Mouse (Mus musculus) cerebellum, adult 9-10 months (tissue): ENCODE measurements around the gene Exosc3.
"Not testable (repeated sequence)": the region's sequence is repeated elsewhere in the genome, so short reads cannot be mapped to it uniquely, and the experiment has no call there.

ENCODE experiments used
- DNase-seq: peaks from one replicate; pipeline ENCODE4 v3.0.0; 2022

Gene Exosc3

DNA sequence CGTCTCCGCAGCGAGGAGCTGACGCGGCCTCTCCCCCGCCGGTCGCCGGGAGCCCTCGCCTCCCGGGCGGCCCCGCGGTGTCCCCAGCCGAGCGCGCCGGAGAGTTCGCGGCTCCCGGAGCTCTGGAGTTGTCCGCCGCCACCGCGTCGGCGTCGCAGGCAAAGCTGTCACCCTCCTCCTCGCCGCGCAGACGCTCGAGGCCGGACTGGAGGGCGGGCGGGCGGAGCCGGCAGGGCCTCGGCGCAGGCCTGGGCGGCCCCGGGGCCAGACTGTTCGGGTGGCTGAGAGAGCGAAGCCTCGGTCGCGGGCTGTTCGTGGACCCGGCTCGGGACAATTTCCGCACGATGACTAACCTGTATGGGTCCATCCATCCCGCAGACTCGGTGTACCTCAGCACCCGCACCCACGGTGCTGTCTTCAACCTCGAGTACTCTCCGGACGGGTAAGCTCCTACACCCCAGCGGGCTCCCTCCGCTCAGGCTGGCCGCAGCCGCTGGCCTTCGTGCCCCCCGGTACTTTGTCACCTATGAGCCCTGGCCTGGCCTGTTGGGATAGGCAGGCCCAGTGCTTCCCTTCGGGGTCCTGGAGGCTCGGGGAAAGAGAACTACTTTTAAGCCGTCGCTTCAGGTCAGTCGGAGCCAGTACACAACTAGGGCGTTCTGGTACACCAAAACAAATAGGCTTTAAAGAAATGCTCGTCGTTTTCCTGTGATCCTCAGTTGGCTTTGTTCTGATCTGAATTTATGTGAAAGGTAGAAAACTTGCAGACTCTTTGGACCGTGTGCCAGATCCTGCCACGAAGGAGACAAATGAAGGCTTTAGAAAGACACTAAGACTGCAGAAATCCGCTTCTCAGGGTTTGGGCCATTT is at the start of gene Exosc3:
TSS of gene Exosc3 (minus strand) at position 447 of the 870 bp plus-strand sequence.
- DNase-seq, result peak; percentile 33

DNA sequence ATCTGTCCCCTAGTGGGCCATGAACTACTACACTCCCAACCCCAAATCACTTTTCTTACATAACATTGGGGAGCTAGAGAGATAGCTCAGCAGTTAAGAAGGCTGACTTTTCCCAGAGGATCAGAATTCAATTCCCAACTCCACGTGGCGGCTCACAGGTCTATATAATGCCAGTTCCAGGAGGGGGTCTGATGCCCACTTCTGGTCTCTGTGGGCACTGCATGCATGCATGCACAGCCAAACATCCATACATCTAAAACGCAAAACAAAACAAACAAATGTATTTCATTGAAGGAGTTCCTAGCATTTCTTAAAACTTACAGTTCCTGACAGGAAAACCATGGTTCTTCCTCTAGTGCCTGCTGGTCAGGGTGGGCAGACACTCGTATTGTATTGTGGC is 49.6 kb upstream of the Exosc3 start:
- no peak for DNase-seq

DNA sequence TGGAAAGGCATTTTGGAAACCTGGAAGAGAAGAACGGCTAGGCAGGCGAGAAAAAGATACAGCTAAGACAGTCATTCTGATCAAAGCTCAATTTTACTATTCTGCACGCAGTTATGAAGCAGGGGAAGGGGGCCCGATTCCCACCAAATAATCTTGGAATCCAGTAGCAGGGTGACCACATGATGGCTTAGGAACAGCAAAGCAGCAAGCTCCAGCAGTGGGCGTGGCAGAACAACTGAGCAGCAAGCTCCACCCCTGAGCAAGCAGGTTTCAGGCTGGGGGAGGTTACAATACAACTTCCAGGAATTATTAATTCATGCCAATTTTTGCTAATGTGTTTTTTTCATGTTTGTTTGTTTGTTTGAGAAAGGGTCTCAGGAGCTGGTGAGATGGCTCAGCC is 44.8 kb upstream of the Exosc3 start:
- DNase-seq, result not testable (repeated sequence)

DNA sequence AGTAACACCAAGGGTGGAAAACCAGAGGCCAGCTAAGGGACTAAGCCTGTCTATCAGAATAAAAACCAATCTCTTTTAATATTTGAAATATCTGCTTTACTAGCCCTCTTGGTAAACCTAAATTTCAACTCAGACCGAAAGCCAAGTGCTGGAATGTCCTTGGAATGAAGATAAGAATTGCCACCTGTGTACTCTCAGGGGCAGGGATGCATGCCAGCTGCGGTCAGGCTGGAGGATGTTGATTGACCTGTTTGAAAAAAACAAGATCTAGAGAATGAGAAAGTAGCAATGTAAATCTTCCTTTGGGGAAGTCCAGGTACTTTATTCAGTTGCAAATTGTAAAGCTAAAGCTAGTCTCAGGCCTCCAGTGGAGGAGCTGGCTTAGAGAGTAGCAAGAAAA is 39.6 kb upstream of the Exosc3 start:
- not testable (repeated sequence) for DNase-seq

DNA sequence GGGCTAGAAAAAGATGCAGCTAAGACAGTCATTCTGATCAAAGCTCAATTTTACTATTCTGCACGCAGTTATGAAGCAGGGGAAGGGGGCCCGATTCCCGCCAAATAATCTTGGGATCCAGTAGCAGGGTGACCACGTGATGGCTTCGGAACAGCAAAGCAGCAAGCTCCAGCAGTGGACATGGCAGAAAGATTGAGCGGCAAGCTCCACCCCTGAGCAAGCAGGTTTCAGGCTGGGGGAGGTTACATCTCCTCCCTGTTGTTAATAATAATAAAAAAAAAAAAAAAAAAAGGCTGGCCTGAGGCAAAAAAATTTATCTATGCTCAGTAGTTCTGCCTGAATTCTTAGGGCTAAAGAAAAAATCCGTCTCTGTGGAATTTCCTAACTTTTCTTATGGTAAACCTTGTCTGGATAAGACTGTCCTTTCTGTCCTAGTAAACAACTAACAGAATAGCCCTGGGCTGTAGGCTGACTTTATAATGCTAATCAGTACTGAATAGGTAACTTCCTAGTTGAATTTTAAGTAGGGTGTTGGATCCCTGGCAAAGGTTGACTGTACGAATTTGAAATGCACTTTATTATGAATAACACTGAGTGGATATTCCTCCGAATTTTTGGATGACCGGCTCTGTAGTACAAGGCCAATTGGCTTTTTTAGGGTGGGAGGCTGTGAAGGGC is 38.5 kb upstream of the Exosc3 start:
- not testable (repeated sequence) for DNase-seq

DNA sequence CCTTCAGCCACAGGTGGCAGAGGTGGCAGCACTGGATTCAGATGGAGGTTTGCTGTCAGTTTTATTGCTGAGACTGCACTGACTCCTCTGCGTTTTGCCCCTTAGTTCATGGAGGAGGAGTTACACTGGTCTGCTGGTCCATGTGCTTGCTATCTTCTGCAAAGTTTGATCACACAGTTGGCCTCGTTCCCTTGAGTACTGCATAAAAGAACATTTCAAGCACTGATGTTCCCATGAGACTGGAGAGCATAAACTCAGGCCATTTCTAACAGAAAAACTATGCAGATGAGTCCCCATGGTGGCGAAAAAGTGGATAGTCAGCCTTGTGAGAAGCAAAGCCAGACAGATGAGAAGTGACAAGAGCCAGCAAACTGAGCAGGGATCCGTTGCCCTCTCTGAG is 34.0 kb upstream of the Exosc3 start:
- DNase-seq, result no peak

GRCm38 (mm10) chr4:45374879-45375278 is 32.3 kb upstream of the Exosc3 start:
- DNase-seq, result no peak

DNA sequence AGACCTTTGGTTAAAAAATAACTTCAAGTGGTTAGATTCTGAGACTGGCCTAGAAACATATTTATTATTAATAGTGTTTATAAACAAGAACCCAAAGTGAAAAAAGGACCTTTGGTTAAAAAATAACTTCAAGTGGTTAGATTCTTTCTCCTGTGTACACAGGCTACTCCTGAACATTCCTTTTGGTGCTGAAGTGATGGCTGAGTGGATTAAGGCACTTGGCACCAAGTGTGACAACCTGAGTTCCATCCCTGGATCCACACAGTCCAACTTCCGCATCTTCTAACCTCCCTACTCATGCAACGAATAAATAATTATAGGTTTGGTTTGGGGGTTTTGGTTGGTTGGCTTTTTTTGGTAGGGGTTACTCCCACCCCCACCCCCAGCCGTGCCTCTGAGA is 28.7 kb upstream of the Exosc3 start:
- DNase-seq, result no peak

GRCm38 (mm10) chr4:45356653-45357052 is 14.1 kb upstream of the Exosc3 start:
- no peak for DNase-seq

DNA sequence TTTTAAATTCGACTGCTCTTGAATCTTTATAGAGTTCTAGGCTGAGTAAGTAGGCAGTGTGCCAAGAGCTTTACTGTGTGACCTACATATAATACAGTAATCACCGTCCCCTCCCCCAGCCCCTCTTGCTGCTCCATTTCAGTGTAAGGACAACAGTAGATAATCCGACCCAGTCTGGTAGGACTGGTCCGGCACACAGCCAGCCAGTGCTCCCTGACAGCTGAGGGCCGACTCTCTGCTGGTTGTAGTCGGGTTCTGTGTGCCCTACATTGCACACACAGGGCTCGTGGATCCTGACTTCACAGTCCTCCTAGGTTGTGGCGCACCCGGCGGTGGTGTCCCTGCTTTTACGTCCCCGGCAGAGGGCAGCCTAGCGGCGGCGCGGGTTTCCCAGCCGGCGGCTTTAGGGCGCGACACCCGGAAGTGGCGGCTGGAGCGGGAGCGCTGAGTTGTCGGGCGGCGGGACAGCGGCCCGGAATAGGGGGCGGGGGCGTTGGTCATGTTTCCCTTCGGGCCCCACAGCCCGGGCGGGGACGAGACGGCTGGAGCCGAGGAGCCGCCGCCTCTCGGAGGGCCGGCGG is 773 bp downstream of the Exosc3 start, which contains the start of gene Dcaf10:
TSS of gene Dcaf10 (plus strand) at position 433 of the 581 bp plus-strand sequence.
- peak; percentile 90 for DNase-seq

DNA sequence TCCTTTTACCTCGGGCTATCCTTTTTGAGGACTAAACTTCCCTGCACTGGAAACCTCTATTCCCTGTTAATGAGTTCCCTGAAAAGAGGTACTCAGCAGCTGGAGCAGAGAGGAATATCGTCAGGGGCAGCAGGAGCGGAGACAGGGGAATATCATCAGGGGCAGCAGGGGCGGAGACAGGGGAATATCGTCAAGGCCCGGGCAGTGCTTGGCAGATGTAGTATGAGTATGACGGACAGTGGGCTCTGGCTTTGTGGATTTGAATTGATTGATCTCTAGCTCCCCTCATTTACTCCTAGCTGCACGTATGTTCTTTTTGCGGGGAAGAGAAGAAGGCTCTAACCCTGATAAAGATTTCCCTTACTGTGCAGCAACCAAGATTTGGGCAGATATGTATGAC is 1.3 kb downstream of the Exosc3 start:
- DNase-seq, result no peak

DNA sequence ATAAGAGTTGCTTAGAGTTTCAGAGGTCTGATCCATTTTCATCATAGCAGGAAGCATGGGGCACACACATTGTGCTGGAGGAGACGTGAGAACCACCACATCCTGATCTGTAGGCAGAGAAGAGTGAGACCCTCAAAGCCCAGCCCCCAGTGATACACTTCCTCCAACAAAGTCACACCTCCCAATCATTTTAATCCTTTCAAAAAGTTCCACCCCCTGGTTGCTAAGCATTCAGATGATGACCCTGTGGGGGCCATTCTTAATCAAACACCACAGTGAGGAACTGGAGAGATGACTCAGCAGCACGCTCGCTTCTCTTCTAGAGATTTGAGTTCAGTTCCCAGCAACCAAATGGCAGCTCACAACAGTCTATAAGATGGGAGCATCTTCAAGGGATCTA is 10.1 kb downstream of the Exosc3 start:
- DNase-seq, result no peak

DNA sequence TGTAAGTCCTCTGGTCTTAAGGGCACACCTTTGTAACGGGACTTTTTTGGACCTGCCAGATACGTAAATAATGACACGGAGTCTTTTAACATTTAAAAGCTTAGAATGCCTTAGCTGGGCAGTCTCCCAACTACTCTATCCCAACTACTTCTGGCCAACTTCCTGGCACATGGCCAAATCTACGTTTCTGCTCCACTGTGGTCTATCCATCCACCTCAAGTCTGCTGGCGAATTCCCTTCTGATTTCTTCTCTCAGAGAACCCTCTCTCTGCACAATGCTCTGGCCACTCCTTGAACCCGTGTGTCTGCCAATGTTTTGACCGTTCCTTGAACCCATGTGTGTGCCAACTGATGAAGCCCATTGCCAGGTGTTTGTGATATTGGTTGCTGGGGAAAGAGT is 11.4 kb downstream of the Exosc3 start:
- DNase-seq, result no peak

DNA sequence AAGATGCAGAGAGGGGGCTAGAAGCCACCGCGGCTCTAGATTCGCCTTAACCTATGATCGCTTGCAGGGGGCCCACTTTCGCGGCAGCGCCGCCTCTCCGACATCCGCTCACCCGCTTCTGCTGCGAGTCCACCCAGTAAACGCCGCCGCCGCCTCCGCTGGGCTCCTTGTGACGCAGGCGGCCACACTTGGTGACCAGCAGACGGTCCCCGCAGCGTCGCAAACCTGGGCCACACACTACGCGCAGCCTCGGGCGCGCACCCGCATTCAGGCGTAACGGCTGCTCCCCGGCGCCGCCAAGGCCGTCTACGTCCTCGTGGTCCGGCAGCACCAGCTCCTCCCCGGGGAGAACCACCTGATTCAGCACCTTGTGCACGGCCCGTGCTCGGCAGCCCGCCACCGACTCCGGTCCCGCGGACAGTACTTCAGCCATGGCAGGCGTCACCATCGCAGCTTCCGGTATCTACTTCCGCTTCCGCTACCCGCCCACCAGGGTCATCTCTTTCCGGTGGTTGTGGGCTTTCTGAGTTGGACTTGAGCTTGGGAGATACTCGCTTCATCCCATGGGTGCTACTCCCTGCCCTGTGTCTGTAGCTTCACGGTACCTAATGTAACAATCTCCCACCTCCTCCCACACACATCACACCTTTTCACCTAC is 22.2 kb downstream of the Exosc3 start:
- peak; percentile 88 for DNase-seq

DNA sequence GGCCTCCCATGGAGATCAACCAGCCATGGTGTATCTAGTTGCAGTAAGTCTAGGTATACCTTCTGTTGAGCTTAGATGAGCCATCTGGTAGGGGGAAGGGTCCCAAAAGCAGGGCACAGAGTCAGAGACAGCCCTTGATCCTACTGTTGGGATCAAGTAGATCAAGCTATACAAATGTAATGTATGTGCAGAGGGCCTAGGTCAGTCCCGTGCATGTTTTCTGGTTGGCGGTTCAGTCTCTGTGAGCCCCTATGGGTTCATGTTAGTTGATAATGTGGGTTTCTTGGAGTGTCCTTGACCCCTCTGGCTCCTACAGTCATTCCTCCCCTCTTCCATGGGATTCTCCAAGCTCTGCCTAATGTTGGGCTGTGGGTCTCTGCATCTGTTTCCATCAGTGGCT is 31.5 kb downstream of the Exosc3 start:
- DNase-seq, result no peak

GRCm38 (mm10) chr4:45308606-45309005 is 33.9 kb downstream of the Exosc3 start:
- no peak for DNase-seq

- DNase-seq, result no peak
Observed at GRCm38 (mm10) chr4:45308046-45308445, 34.5 kb downstream of the Exosc3 start.

- no peak for DNase-seq
Observed at GRCm38 (mm10) chr4:45305536-45305935, 37.0 kb downstream of the Exosc3 start.

GRCm38 (mm10) chr4:45296662-45297564 is 45.6 kb downstream of the Exosc3 start, which contains the start of gene Trmt10b:
Gene Trmt10b (plus strand): TSS chr4:45297127.
- peak; percentile 91 for DNase-seq

DNA sequence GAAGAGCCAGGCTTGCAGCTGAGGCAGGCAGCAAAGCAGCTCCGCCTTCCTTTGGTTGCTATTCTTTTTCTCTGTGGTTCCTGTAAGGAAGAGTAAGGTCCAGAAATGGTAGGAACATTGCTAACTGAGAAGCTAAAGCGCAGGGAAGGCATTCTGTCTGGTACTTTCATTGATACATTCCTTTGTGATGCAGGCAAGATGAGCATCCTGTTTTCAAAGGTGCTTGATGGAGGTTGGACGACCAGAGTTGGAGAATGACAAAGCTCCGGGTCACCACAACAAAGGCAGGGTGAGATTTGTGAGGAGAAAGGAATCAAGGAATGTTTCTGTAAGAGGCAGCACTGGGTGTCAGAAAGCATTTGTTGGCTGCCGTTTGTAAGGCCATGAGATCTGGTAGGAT is 54.6 kb downstream of the Exosc3 start:
- no peak for DNase-seq

DNA sequence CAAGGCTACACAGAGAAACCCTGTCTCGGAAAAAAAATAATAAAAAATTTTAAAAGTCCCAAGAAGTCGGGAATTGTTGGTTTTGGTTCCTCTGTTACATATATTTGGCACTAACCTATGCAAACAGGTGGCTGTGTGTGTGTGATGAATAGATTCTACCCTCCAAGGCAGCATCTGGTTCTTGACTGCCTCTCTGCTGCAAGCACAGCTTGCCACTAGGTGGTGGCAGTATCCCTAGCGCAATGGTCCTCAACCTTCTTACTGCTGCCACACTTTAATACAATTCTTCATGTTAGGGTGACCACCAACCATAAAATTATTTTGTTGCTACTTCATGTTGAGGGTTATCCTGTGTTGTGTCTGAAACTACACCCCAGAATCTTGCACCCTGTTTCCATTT is 56.2 kb downstream of the Exosc3 start:
- no peak for DNase-seq

DNA sequence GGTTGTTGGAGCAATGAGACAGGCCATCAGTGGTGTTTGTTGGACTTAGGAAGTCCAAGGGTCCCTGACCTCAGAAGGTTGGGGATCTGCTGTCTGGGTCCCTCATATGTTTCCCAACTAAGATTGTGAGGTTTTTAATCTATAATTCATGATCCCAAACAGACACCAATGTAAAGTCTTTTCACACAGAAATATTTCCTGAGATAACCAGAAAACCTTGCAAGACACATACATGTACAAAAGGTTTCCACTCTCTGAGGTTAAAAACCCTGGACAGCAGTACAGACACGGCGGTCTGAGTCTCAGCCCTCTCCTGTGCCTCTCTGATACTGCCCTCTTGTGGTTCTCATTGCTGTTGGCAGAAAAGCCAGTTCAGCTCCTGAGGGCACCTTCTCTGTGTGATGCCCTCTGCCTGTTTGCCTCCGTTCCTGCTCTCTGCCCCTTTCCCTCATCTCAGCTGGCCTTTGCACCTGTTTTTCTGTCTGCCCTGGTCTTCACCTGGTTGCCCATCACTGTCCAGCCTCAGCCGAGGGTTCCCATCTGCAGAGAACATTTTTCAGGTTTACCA is 62.5 kb downstream of the Exosc3 start:
- DNase-seq, result peak; percentile 53
